Mouse (Mus musculus) monocyte, adult 5-6 weeks (primary cell): Measurements from ENCODE around the gene Myh9. TPM values are rescaled to one million over a fixed set of nuclear protein-coding genes. Genes with fewer than 3 reads are reported as not detected.
A peak's percentile ranks its signal among the peaks of the same experiment; 100 is the strongest.
"Not testable (repeated sequence)": the region's sequence is repeated elsewhere in the genome, so short reads cannot be mapped to it uniquely, and the experiment has no call there.

Experiments used
- ATAC-seq: fragments of 153-309, 156-312 bp; replicated peaks from 2 replicates; pipeline ENCODE4 v1.8.0; 2017; ENCODE audit warnings: mild to moderate bottlenecking; ENCODE audit not compliant: low TSS enrichment, insufficient number of reproducible peaks, severe bottlenecking, poor library complexity, low FRiP score
- total RNA-seq: library from RNA; stranded (forward); fragments of 200-1000, 200-491, 200-594 nt; gene quantifications from 3 replicates; pipeline ENCODE4 v1.2.3, GENCODE M21; 2017

The Myh9 gene
- total RNA-seq, 1 experiment from 2014 or later: 908 TPM

DNA sequence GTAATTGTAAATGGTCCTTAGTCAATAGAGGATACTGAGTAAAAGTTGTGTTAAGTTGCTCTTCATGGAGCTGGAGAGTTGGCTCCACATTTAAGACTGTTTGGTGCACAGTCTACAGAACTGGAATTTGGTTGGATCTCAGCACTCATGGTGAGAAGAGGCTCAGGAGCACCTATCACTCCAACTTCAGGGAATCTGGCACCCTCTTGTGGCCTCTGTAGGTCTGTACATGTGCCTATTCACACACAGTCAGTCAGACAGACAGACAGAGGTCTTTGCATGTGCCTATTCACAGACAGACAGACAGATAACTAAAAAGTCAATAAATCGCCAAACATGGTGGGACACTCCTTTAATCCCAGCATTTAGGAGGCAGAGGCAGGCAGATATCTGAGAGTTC, 91.5 kb downstream of the Myh9 start:
- peak; percentile 37; the same call in 1 of the 2 replicates for ATAC-seq

DNA sequence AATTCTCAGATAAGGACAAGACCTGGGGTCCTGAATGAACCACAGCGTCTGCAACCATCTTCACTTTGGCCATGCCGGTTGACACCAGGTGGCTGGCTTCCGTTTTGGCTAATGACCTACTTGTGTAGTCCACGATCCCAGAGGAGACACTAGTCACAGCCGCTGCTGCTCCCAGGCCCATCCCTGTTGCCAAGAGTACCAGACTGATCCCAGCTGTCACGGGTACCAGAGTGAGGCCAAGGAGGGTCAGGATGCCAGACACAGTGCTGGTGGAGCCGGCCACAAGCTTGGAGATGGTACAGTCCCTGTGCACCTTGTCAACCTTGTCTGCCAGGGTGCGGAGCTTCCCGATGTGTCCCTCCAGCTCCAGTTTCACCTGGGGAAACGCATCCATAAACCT, 92.3 kb downstream of the Myh9 start:
- ATAC-seq: no peak

DNA sequence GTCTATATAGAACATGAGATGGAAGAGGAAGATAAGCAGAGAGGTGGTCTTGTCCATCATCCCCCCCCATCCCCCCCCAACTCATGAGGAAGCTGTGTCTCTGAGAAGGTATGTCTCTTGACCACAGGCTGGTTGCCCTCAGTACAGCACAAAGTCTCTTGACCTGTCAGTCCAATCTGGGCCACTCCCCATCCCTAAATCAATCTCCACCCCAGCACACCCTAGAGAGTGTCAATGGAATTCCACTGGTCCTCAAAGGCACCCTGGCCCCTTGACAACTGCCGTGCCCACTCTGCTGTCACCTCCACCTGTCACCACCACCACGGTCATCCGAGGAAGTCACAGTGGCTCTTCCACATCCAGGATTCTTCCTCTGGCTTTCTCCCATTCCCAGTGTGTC, 93.6 kb downstream of the Myh9 start:
- no peak for ATAC-seq

DNA sequence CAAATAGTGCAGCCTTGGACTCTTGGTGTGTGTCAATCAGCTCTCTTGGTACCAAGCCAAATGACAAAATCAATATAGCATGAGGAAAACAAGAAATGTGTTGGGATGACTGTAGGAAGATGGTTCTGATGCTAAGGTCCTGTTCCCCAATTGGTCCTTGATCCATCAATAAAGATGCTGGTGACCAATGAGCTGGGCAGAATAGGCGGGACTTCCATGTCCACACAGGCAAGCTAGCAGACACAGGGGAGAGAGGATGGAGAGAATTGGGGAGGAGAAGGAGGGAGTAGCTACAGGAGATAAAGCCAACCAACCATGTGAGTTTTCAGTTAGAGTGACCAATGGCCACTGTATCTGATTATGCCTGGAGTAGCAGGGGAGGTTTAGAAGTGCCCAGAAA, 95.6 kb downstream of the Myh9 start:
- ATAC-seq: no peak

DNA sequence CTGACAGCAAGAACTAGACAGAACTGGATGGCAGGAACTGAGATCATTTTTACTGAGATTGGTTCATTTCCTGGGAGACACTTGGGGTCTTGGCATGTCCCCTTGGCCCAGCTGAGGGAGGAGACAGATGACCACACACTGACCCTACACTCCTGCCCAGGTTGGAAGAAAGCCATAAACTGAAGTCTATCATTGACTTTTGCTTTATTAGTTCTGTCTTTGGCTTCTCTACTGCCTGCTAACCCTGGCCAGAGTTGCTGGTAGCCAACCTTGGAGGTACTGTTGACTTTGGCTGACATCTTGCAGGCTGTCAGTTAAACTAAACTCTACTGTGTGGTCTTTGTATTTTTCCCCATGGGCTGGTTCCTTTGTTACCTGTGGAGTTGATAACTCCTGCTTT, 96.9 kb downstream of the Myh9 start:
- no peak for ATAC-seq

DNA sequence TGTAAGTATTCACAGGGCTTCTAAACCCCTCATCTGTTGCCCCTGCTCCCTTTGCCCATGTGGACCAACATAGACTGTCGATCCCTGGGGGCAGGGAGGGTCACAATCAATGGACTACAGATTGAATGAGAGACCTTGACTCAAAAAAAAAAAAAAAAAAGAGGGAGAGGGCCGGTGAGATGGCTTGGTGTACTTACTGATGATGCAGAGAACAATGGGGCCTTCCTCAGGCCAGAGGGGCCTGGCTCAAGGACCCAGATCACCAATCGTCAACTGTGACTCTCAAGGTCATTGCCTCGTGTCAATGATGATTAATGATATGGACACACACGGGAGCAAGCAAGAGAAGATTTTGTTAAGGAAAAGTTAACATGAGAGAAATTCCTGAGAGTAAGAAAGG, 97.3 kb downstream of the Myh9 start:
- ATAC-seq: no peak

DNA sequence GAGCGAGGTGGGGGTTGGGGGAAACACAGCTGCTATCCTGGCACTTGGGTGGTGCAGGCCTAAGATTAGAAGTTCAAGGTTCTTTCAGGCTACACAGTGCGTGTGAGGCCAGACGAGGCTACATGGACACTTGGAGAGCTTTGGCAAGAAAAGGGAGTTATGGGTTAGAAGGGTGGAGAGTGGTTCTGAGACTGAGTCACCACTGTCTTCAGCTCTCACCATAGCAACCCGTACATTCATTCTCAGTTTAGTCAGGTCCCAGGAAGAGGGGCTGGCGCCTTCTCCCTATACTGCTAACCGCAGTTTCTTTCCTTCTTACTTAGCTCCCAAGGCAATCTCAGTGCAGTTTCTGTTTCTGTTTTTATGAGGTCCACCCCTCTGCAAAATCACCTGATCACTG, 100.4 kb downstream of the Myh9 start:
- ATAC-seq: not testable (repeated sequence)

DNA sequence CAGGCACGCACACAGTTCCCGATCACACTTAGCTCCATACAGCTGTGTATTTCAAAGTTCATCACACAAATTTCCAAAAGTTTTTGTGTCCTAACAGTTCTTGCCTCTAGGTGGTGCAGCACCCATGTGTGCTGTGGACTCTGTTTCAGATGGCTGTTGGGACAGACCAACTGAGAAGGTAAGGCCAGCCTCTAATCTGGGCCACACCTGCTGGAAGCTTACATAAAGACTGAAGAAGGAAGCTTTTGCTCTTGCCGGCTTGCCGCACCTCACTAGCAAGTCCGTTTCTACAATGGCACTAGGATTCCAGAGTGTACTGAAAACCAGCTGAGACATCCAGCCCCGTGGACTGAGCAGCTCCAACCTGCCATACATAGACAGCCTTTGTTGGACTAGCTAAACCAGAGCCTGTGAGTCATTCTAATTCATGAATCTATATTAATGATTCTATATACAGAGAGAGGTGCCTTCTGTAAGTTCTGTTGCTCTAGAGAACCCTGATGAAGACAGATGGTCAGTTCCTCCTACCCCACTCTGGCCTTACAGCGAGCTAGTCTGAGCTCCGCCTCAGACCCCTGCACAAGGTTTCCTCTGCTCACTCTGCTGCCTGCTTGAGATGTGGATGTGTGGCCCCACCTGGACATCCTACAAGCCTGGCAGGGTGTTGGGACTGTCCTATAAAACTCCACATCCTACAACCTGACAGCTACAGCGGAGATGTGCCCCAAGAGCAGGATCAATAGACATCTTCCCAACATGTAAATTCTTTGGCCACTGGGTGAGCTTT, 101.3 kb downstream of the Myh9 start:
- no peak for ATAC-seq

DNA sequence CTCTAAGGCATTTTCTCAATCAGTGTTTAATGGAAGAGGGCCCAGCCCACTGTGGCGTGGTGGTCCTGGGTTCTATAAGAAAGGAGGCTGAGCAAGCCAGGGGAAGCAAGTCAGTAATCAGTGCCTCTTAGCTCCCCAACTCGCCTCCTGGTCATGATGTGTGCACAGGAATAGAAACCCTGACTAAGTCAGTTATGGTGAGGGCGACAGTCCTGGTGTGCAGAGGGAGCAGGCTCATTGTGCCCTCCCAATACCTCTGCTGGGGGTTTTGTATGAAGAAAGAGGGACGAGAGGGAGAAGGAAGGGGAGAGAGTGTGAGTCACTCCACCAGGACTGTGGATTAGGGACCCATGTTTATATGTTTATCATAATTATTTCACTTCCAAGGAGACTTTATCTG, 108.1 kb downstream of the Myh9 start:
- not testable (repeated sequence) for ATAC-seq

DNA sequence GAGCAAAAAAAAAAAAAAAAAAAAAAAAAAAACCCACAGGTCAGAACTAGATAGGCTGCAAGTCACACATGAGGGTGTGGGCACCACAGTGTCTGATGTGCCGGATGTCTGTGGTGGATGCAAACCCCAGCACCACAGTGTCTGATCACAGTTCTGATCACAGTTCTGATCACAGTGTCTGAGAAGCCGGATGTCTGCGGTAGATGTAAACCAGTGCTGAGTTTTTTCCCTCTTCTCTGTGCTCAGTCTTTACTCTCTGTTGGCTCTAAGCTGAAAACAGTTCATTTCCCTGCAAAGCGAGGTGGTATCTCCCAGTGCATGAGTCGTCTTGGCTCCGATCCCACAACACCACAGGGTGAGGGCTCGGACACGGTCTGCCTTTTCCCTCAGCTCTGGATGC, 108.6 kb downstream of the Myh9 start:
- peak; percentile 77 for ATAC-seq

DNA sequence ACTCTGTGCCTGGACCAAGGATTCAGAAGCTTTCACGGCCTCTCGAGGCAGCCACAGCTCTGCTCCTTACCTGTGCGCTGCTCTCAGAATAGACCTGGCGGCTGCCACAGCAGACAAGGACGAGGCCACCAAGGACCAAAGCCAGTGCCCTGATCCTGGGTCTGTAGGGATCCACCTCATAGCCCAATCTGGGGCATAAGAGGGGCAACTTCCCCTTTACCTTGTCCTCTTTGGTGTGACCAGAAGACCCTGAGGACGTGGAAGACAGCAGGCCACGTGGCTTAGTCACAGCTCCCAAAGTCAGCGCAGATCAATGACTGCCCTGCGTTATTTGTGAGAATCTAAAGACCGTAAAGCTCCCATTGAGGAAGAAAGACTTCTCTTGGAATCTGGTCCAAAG, 109.1 kb downstream of the Myh9 start:
- ATAC-seq: not testable (repeated sequence)

DNA sequence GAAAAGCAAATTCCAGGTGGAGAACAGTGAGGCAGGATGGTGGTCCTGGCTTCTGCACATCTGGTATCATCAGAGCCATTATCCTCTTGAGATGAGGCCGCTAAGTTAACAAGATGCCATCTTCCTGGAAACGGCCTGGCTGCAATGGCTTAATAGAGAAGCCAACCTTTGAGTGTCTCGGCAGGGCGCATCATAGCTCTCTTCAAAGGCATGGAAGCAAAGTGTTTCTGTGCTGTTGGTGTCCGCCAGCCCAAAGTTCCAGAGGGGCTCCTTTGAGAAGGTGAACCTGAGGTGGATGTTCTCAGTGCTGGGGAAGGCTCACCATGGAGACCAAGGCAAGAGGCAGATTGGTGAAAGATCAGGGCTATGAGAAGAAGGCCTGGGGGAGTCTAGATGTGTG, 110.4 kb downstream of the Myh9 start:
- ATAC-seq: no peak

DNA sequence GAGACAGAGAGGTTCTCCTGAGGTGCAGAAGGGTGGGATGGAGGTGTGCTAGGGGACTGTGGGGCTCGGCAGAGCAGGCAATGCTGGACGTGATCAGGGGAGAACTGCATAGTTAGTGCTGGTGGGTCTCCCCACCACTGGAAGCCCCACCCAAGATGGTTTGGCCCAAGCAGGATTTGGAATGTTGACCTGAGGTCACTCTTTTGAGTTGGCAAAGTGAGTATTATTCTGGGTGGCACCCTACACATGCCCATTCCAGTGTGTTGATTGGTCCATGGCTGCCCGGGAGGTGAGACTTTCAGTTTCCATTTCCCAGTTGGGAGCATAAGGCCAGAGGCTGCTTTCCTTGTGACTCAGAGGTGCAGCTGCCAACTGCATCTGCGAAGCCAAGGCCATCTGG, 113.2 kb downstream of the Myh9 start, which contains the start of gene Apol9b:
Apol9b (plus strand) TSS at position 301 of the 400 bp plus-strand sequence.
- not testable (repeated sequence) for ATAC-seq

DNA sequence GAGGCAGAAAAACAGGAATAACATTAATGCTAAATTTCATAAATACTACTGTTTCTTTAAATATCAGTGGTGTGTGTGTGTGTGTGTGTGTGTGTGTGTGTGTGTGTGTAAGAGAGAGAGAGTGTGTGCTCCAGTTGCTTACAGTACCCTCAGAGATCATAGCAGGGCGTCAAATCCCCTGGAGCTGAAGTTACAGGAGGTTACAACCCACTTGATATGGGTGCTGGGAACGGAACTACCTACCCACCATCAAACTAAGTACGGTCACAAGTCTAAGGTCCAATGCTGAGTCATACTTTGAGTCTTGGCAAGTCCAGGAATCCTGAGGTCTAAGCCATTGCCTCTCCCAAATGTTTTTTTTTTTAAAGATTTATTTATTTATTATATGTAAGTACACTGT, 114.2 kb downstream of the Myh9 start:
- ATAC-seq: not testable (repeated sequence)

DNA sequence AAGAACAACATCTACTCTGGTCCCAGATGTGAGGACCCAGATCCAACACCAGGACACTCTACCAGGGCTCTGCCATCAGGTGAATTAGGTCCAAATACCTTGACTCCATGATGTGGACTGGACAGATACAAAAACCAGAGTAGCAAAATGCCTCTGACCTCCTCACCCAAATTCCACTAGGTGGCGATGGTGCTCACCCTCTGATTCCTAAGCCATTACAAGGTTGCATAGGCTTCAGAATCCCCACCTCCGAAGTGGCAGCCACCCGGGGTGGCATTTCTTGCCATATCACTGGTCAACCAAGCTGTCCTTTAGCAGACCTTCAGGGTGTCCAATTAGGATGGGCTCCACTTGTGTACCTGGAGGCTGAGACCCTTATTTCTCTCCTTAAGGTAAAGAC, 114.8 kb downstream of the Myh9 start:
- ATAC-seq: 0 out of 2 replicates have a peak, but pooled peaks have one; percentile 49

DNA sequence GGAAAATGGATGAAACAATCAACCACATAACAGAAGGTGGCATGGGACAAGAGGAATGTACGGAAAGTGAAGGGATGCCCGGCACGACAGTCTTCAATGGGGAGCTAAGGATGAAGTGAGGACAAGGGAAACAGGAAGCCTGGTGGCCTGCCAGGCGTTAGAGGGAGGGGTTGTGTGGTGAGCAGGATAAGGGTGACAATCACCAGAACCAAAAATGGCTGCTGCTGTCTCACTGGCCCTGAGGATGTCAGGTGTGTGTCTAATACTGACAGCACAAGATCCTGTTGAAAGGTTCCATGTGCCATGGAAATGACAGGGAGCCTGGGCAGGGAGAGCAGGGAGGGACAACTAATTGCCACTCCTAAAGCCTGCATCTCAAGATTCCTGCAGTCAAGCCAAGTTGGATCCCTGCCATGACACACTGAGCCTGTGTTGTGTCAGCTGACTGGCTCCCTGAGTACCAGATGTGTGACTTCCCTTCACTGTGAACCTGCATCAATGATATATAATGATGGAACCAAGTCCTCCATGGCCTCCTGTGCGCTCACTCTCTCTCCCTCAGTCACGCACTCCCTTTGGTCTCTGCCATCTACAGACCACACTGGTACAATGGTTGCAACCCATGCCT, 116.5 kb downstream of the Myh9 start:
- ATAC-seq: not testable (repeated sequence)

DNA sequence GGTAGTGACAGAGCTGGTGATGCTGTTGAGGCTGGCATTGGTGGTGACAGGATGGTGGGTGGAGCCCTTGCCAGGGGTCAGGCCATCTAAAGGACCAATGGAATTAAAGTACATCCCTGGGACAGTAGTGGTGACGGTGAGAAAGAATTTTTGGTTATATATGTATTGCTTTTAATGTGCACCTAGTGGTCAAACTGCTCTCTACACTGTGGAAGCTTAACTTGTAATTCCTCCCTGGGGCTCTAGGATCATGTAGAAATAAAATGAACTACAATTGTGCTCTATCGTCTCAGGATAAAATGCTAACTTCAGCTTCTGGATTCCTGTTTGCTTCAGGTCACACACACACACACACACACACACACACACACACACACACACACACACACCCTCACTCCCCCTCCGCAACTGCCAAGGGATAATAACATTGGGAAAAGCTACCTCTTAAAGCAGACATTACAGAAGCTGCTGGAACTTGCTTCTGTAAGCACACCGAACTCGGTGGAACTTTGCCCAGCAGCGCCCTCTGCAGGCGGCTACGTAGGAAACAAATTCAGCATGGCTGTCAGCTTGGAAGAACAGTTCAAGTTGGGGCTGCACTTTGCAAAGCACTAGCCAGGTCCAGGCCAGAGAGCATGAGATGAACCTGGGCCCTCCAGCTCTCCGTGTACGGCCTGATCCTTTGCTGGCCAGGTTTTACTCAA, 117.6 kb downstream of the Myh9 start:
- ATAC-seq: not testable (repeated sequence)

DNA sequence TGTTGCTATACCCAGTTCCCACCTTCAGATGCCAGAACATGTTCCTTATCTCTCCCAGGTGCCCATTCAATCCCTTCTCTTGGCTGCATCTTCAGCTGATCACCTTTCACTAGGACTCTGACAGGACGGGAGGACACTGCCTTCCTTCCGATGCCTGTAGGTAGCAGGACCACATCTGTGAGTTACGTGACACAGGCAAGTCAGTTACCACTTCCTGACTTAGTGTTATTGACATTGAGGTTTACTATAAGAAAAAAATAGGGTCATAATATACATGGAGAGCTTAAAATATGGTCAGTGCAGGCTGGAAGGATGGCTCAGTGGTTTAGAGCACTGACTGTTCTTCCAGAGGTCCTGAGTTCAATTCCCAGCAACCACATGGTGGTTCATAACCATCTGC, 120.5 kb downstream of the Myh9 start:
- not testable (repeated sequence) for ATAC-seq

DNA sequence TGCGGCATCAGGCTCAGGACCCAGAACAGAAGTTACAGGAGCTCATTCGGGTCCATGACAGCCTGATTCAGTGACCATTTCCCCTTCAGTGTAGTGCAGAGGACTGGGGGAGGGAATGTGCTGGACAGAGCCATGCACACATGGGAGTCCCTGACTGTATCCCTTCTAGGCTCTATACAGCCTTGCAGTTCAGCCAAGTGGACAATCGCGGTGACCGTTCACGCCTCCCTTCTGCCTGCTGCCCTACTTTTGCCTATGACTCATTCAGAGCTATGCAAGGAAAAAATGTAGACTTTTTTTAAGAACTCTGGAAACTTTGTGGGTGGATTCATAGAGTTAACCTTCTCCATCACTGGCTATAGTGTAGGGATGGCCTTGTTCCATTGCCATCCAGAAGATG, 123.7 kb downstream of the Myh9 start:
- not testable (repeated sequence) for ATAC-seq
